Comparison of ENCODE assay signal across 10 mouse cellular contexts in the genomic region with DNA sequence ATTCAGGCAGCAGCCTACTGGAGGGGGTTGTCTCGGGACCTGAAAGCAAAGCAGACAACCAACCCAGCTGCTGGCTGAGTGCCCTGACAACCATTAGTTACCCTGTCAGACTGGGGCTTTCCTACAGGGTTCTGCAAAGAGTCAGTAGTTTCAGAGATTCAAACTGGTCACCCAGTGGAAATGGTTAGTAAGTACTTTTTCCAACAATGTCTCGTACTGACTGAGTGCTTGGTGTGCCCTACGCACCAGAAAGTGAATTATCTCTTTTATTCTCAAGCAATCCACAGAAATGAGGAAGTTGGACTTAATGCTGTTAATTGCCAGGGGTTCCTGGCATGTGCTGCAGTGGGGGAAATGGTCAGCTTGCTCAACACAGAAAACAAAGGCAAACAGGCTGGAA. TPM values are rescaled to one million over a fixed set of nuclear protein-coding genes. Genes with fewer than 3 reads are reported as not detected.
DNase-seq lines count a peak whose midpoint lies in the region; ATAC-seq and TF ChIP-seq lines count a peak whose summit lies in the region.
"Had no signal": no experiment of that assay in that cellular context is flagged by ENCODE, and none has a peak within 500 bp of the region (broad histone marks: within the 10 kb centered on the region; RNA-seq: fewer than 3 reads in every experiment).

No protein-coding gene starts in this region.

- TF ChIP-seq CTCF in cerebellum, adult 2 months (IDR thresholded peaks at IDR 0.05; ENCODE audit: borderline replicate concordance, insufficient read depth, low read depth, low read length) = no peak
- no peak for TF ChIP-seq CTCF in lung, adult 2 months (IDR thresholded peaks at IDR 0.05; ENCODE audit: insufficient read depth, low read length)
- no peak for TF ChIP-seq CTCF in layer of hippocampus, adult 2 months (conservative IDR thresholded peaks at IDR 0.05)

- H3K27ac ChIP-seq in cerebellum, adult 2 months (ENCODE audit: insufficient read depth, low read length) = no peak overlapping the region
- no peak overlapping the region for H3K27ac ChIP-seq in lung, embryonic 15.5 days
- H3K27ac ChIP-seq in layer of hippocampus, adult 2 months = no peak overlapping the region
- H3K27ac ChIP-seq: midbrain, embryonic 12.5 days had no signal

- no peaks in the 10 kb centered on the region for H3K27me3 ChIP-seq in cerebellum, adult 2 months (ENCODE audit: control insufficient read depth, insufficient read depth, low read length)
- no peaks in the 10 kb centered on the region for H3K27me3 ChIP-seq in lung, embryonic 15.5 days
- H3K27me3 ChIP-seq: midbrain, embryonic 12.5 days had no signal

- H3K4me3 ChIP-seq in cerebellum, adult 2 months (replicated peaks; ENCODE audit: insufficient read depth, low read depth, low read length) = no peak overlapping the region
- H3K4me3 ChIP-seq in lung, embryonic 15.5 days = no peak overlapping the region
- H3K4me3 ChIP-seq in lung, adult 2 months (replicated peaks; ENCODE audit: extremely low read depth, low read depth, low read length) = no peak overlapping the region
- no peak overlapping the region for H3K4me3 ChIP-seq in layer of hippocampus, adult 2 months
- H3K4me3 ChIP-seq: midbrain, embryonic 12.5 days had no signal

- peak; percentile 40; the same call in 1 of the 2 replicates for ATAC-seq in lung, embryonic 15.5 days (ENCODE audit: borderline replicate concordance, extremely low read depth, low FRiP score, low TSS enrichment)
- ATAC-seq in megakaryocyte progenitor cell, adult 5-6 weeks (replicated peaks; ENCODE audit: poor library complexity) = peak; percentile 78
- no peak for ATAC-seq in cerebellum, adult (ENCODE audit: insufficient number of reproducible peaks, low FRiP score, low TSS enrichment)

- H3K9ac ChIP-seq in lung, embryonic 15.5 days = no peak overlapping the region
- H3K9ac ChIP-seq: midbrain, embryonic 12.5 days had no signal

- no peak overlapping the region for H3K4me2 ChIP-seq in lung, embryonic 15.5 days
- H3K4me2 ChIP-seq: midbrain, embryonic 12.5 days had no signal

- H3K9me3 ChIP-seq in lung, embryonic 15.5 days = no peaks in the 10 kb centered on the region
- H3K9me3 ChIP-seq: midbrain, embryonic 12.5 days had no signal

- no peaks in the 10 kb centered on the region for H3K36me3 ChIP-seq in lung, embryonic 15.5 days
- H3K36me3 ChIP-seq: midbrain, embryonic 12.5 days had no signal

- H3K4me1 ChIP-seq in cerebellum, adult 2 months (ENCODE audit: control insufficient read depth, insufficient read depth, low read length) = 0 out of 2 replicates have a peak, but pooled peaks cover 2% of the 10 kb centered on the region
- peaks cover 32% of the 10 kb centered on the region for H3K4me1 ChIP-seq in lung, embryonic 15.5 days
- H3K4me1 ChIP-seq in lung, adult 2 months (ENCODE audit: control insufficient read depth, insufficient read depth, low read length) = no peaks in the 10 kb centered on the region; the same call in 1 of the 2 replicates

- WGBS in cerebellum, adult 2 months = 57% methylated on average over 3 of the region's 3 CpGs
- WGBS in lung, embryonic 15.5 days = 40% methylated on average over 3 of the region's 3 CpGs
- 26% methylated on average over 3 of the region's 3 CpGs for WGBS in lung, adult 2 months

- peak; percentile 56 to 66 for DNase-seq in cerebellum, postnatal 10 days
- no peak for DNase-seq in cerebellum, adult 2 months
- no peak for DNase-seq in lung, adult 2 months
- DNase-seq in adrenal gland, postnatal 25 days = peak; percentile 63
- no peak for DNase-seq in layer of hippocampus, adult 2 months (ENCODE audit: low spot score in 2 of 2)
- DNase-seq: cerebellum, postnatal 25 days had no signal

- no peak for TF ChIP-seq POLR2A in cerebellum, adult 2 months (IDR thresholded peaks at IDR 0.05; ENCODE audit: borderline replicate concordance, insufficient read depth, low read length)
- no peak for TF ChIP-seq POLR2A in lung, adult 2 months (IDR thresholded peaks at IDR 0.05; ENCODE audit: borderline replicate concordance, extremely low read depth, low read depth, low read length)

RNA-seq across cellular contexts. Expression of a gene that starts 10.2 kb away (rescaled TPM):
- 32.2 and 32.5 TPM in 2 replicates for polyA plus RNA-seq in cerebellum, adult 2 months (2012; rRNA removed)
- polyA plus RNA-seq in lung, embryonic 15.5 days (2015; fragmentation: Nextera tagmentation; extraction: Ambion mirVana) = 38.8 and 43.1 TPM in 2 replicates
- 7.4 and 14.6 TPM in 2 replicates for polyA plus RNA-seq in lung, adult 2 months (2012; rRNA removed)
- total RNA-seq in adrenal gland, postnatal 25 days (2021) = 45.0 and 63.2 TPM in 2 replicates
- 28.8 and 36.7 TPM in 2 replicates for total RNA-seq in megakaryocyte progenitor cell, adult 5-6 weeks (2015)
- total RNA-seq in megakaryocyte progenitor cell, adult 5-6 weeks (2017) = 18.0 and 26.9 TPM in 2 replicates
- 10 to 100 TPM; 25.1 to 27.8 TPM for total RNA-seq in layer of hippocampus, adult 2 months (2021)

RNA-seq across cellular contexts. Expression of a gene that starts 39.3 kb away (rescaled TPM):
- 0.08 and 0.11 TPM in 2 replicates for polyA plus RNA-seq in cerebellum, adult 2 months (2012; rRNA removed)
- 0.23 and 0.42 TPM in 2 replicates for polyA plus RNA-seq in lung, embryonic 15.5 days (2015; fragmentation: Nextera tagmentation; extraction: Ambion mirVana)
- polyA plus RNA-seq in lung, adult 2 months (2012; rRNA removed) = 1.3 and 1.7 TPM in 2 replicates
- total RNA-seq in adrenal gland, postnatal 25 days (2021) = 0.57 and 0.79 TPM in 2 replicates
- 0.07 TPM in 1 of 2 replicates, not detected in the other for total RNA-seq in megakaryocyte progenitor cell, adult 5-6 weeks (2015)
- total RNA-seq in megakaryocyte progenitor cell, adult 5-6 weeks (2017) = 0.25 TPM in 1 of 2 replicates, not detected in the other
- total RNA-seq in layer of hippocampus, adult 2 months (2021) = under 1 TPM in 1 of 2 experiments, not detected in 1; 0.15 TPM
- polyA plus RNA-seq: midbrain, embryonic 12.5 days had no signal

Comparison
In these comparisons a context has a peak if more than half of its experiments do, and no peak if none do; other contexts are left out.
1. DNase-seq: peak in cerebellum, postnatal 10 days (2 of 2) and adrenal gland, postnatal 25 days (single experiment); none in cerebellum, adult 2 months (0 of 2), lung, adult 2 months (single experiment) and layer of hippocampus, adult 2 months (0 of 2).